Mouse (Mus musculus) midbrain, embryonic 14.5 days (tissue): ENCODE results near the gene Olfr1341. TPM values are rescaled to one million over a fixed set of nuclear protein-coding genes. Genes with fewer than 3 reads are reported as not detected.
A peak's percentile ranks its signal among the peaks of the same experiment; 100 is the strongest.

Experiments used
- ATAC-seq: fragments of 200-750 bp; cut with Nextera tagmentation; 2 replicates; pipeline ENCODE4 v1.8.0; 2017; ENCODE audit warnings: moderate number of reproducible peaks, moderate library complexity; ENCODE audit not compliant: low FRiP score, low TSS enrichment
- DNase-seq: peaks from one replicate; pipeline ENCODE4 v3.0.0-alpha.2; 2015
- H3K27ac ChIP-seq: fragments of 300-500 bp; sonication (generic); replicated peaks from 2 replicates; pipeline ENCODE4 v1.5.1; 2014; ENCODE audit warnings: mild to moderate bottlenecking, low read depth, low read length, moderate library complexity
- H3K27me3 ChIP-seq: fragments of 300-500 bp; sonication (generic); 2 replicates; pipeline ENCODE4 v1.6.1; 2014; ENCODE audit warnings: low read length, control low read depth, mixed read lengths; ENCODE audit not compliant: control insufficient read depth, insufficient read depth
- H3K36me3 ChIP-seq: fragments of 300-500 bp; sonication (generic); 2 replicates; pipeline ENCODE4 v1.6.1; 2014; ENCODE audit warnings: low read length, control low read depth; ENCODE audit not compliant: control insufficient read depth, insufficient read depth
- H3K4me1 ChIP-seq: fragments of 300-500 bp; sonication (generic); 2 replicates; pipeline ENCODE4 v1.6.1; 2014; ENCODE audit warnings: mild to moderate bottlenecking, antibody characterized with exemption, low read length, control low read depth; ENCODE audit not compliant: control insufficient read depth, insufficient read depth
- H3K4me2 ChIP-seq: fragments of 300-500 bp; sonication (generic); 2 replicates; pipeline ENCODE4 v1.6.1; 2014; ENCODE audit warnings: mild to moderate bottlenecking, low read length, moderate library complexity
- H3K4me3 ChIP-seq: fragments of 300-500 bp; sonication (generic); replicated peaks from 2 replicates; pipeline ENCODE4 v1.5.1; 2014; ENCODE audit warnings: low read depth, low read length
- H3K9ac ChIP-seq: fragments of 300-500 bp; sonication (generic); replicated peaks from 2 replicates; pipeline ENCODE4 v1.6.1; 2014; ENCODE audit warnings: mild to moderate bottlenecking, low read length, moderate library complexity
- H3K9me3 ChIP-seq: fragments of 300-500 bp; sonication (generic); 2 replicates; pipeline ENCODE4 v1.6.1; 2016; ENCODE audit warnings: low read length, control low read depth, mixed read lengths; ENCODE audit not compliant: control insufficient read depth
- WGBS: fragments of 180-500 bp; shearing (Covaris S2); extraction: QIAGEN DNeasy Blood & Tissue Kit; methylation state at CpG from one replicate; pipeline ENCODE4 v1.1.7; 2014; 5-methylcytosine and 5-hydroxymethylcytosine counted together
- polyA plus RNA-seq: library from polyadenylated mRNA; unstranded; fragments of >200 nt; fragmentation: Nextera tagmentation; extraction: Ambion mirVana; gene quantifications from 2 replicates; pipeline ENCODE4 v1.2.1, GENCODE M21; 2014

Gene Olfr1341
- not detected in 2 replicates for polyA plus RNA-seq

DNA sequence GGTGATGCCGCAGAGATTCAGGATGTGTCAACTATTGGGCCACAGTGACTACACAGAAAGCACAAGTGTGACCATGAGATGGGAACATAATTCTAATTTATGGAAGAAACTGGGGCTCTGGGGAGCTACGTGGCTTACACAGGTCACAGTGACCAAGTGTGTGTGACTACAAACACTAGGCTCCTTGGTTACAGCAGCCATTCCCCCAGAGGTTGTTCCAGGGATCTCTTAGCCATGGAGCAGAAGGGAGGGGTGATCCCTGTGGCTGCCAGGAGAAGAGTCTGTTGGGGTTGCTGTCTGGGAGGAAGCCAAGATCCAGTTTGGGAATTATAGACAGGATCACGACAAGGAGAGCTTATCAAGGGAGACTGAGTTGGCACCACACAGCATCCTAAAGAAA is at the start of gene Olfr1341:
Gene Olfr1341, plus strand, starts transcription at position 301 of the 400 bp plus-strand sequence.
- 74% methylated on average over 3 of the region's 3 CpGs for WGBS
- H3K27ac ChIP-seq: no peak within 1 kb of the TSS
- H3K4me1 ChIP-seq: no peaks in the 10 kb centered on the region
- H3K27me3 ChIP-seq: no peaks in the 10 kb centered on the region
- DNase-seq (no peak), ATAC-seq (no peak)
- H3K4me3 ChIP-seq: no peak within 1 kb of the TSS
- H3K9ac ChIP-seq: no peak within 1 kb of the TSS
- no peaks in the 10 kb centered on the region for H3K36me3 ChIP-seq
- no peak within 1 kb of the TSS for H3K4me2 ChIP-seq
- H3K9me3 ChIP-seq: no peaks in the 10 kb centered on the region

DNA sequence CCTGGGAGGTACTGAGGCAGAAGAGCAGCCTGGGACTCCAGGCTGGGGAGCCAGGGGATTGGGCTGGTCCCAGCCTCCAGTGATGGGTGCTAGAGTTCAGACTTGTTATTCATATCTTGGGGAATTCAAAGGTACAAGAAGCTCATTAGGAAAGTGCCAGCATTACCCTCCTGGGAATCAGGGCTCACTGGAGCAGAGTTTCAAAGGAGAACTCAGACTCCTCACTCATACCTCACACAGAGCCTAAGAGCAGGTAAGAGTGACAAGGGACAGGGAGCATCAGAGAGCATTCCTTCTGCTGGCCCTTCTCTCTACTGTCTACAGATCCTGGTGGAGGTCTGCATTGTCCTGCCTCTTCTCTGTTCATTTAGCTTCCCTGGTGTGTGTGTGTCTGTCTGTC is 44.7 kb upstream of the Olfr1341 start, which contains the start of gene Olfr62:
Gene Olfr62, plus strand, starts transcription at position 301 of the 400 bp plus-strand sequence.
- no peaks in the 10 kb centered on the region for H3K9me3 ChIP-seq
- no peaks in the 10 kb centered on the region for H3K27me3 ChIP-seq
- H3K4me3 ChIP-seq: no peak within 1 kb of the TSS
- no peaks in the 10 kb centered on the region for H3K36me3 ChIP-seq
- no peaks in the 10 kb centered on the region for H3K4me1 ChIP-seq
- H3K27ac ChIP-seq: no peak within 1 kb of the TSS
- ATAC-seq (no peak), DNase-seq (no peak)
- no peak within 1 kb of the TSS for H3K4me2 ChIP-seq
- no peak within 1 kb of the TSS for H3K9ac ChIP-seq

DNA sequence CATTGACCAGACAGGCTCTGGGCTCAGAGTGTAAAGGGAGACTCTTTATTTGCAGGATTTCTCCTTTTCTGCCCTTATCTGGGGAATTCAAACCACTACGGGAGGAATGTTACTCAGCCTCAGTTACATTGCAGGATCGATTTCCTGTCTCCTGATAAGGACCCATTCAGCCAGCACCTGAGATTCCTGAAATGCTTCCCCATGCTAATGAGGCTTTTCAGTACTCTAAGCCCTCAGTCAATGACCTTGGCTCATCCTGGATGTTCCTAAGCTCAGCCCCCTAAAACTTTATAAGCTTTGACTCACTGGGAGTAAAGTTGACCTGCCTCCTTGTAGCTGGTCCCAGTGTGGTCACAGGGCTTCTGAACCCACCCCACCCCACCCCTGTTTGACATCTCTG is 16.2 kb upstream of the Olfr1341 start:
- Histone ChIP-seq H3K4me2 (no peak overlapping the region), H3K9ac (no peak overlapping the region), H3K9me3 (no peaks in the 10 kb centered on the region), H3K27ac (no peak overlapping the region), H3K4me3 (no peak overlapping the region), H3K27me3 (no peaks in the 10 kb centered on the region), H3K36me3 (no peaks in the 10 kb centered on the region), H3K4me1 (no peaks in the 10 kb centered on the region)
- ATAC-seq (no peak), DNase-seq (no peak)
- 74% methylated on average over 2 of the region's 2 CpGs for WGBS

DNA sequence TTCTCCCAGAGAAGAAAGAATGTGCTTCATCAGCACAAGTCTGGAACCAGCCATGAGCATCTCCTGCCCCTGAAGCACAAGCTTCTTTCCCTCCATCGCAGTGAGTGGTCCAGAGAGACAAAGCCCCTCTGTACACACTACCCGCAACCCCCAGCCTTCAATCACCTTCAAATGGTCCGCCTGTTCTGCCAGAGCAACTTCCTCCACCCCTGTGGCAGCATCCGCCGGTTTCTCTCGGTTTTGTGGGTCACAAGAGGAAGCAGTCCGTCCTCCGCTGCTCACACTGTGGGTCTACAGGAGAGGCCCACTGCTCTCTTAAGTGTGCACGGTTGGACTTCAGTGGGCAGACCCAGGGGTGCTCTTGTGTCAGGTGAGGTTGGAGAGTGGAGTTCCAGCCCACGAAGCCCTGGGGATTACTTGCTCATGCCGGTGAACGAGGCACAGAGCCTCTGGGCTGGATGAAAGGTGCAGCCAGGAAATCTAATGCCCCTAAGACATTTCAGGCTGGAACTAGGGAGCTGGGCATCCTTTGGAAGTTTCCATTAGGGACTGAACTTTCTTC is 10.8 kb upstream of the Olfr1341 start, which contains the start of gene Olfr1342:
Gene Olfr1342, minus strand, starts transcription at position 345 of the 562 bp plus-strand sequence.
- H3K4me3 ChIP-seq: no peak within 1 kb of the TSS
- no peak for DNase-seq
- no peak within 1 kb of the TSS for H3K4me2 ChIP-seq
- WGBS: 53% methylated on average over 12 of the region's 12 CpGs
- no peaks in the 10 kb centered on the region for H3K4me1 ChIP-seq
- H3K9ac ChIP-seq: no peak within 1 kb of the TSS
- H3K36me3 ChIP-seq: no peaks in the 10 kb centered on the region
- H3K27ac ChIP-seq: no peak within 1 kb of the TSS
- no peak for ATAC-seq
- H3K9me3 ChIP-seq: no peaks in the 10 kb centered on the region
- no peaks in the 10 kb centered on the region for H3K27me3 ChIP-seq

DNA sequence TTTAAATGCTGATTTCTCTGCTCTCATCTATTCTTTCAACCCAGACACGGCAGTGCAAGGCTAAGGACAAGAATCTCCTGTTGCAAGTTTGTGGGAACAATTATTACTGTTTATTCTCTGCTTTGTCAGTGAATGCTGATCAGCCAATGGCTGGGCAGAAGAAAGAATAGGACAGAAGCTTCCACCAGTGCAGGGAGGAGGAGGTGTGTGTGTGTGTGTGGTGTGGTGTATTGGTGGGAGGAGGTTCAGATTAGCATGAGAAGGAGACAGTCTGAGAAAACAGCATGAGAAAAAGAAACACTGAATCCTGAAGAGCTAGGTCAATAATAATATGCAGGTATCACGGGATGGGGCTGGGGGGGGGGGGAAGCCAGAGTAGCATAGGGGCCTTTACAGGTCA is 9.5 kb upstream of the Olfr1341 start:
- H3K4me2 ChIP-seq: no peak overlapping the region
- H3K27me3 ChIP-seq: no peaks in the 10 kb centered on the region
- no peaks in the 10 kb centered on the region for H3K36me3 ChIP-seq
- H3K4me1 ChIP-seq: no peaks in the 10 kb centered on the region
- H3K4me3 ChIP-seq: no peak overlapping the region
- no peak overlapping the region for H3K9ac ChIP-seq
- no peak overlapping the region for H3K27ac ChIP-seq
- DNase-seq (no peak), ATAC-seq (no peak)
- WGBS: 28% methylated on average over 2 of the region's 2 CpGs
- no peaks in the 10 kb centered on the region for H3K9me3 ChIP-seq

DNA sequence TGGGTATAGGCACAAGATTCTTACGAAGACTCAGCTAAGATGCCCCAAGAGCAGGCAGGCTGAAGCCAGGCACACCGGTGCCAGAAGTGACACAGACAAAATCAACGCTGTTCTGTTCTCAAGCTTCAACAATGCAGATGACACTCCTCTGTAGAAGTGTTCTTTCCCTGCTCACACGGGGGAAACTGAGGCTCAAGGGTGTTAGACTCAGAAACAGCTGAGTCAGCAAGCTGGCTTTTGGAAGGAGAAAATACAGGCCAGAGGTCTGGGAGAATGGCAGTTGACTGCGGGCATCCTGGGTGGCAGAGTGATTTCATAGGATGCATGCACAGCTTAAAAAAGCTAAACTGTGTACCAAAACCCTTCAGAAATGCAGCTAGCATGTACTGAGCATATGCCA is 4.8 kb downstream of the Olfr1341 start:
- no peak overlapping the region for H3K27ac ChIP-seq
- no peaks in the 10 kb centered on the region for H3K27me3 ChIP-seq
- WGBS: 87% methylated on average over 5 of the region's 5 CpGs
- H3K36me3 ChIP-seq: no peaks in the 10 kb centered on the region
- no peaks in the 10 kb centered on the region for H3K9me3 ChIP-seq
- H3K4me1 ChIP-seq: no peaks in the 10 kb centered on the region
- ATAC-seq (no peak), DNase-seq (no peak)
- H3K4me3 ChIP-seq: no peak overlapping the region
- H3K9ac ChIP-seq: no peak overlapping the region
- no peak overlapping the region for H3K4me2 ChIP-seq

DNA sequence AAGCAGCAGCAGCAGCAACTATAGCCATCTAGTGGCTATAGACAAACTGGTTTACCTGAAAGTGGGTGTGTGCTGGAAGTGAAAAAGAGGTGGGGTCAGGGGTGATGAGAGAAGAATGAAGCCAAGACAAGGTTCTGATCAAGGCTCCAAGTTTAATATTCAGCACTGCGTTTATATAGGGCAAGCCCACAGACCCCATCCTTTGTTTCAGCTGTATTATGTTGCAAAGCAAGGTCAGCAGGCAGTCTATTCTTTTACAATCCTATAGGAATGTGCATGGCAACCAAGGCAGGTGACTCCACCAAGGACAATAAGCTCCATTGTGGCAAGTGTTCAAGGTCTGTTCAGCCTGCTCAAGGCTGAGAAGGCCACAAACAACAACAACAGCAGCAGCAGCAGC is 8.3 kb downstream of the Olfr1341 start:
- Histone ChIP-seq H3K4me2 (no peak overlapping the region), H3K9ac (no peak overlapping the region), H3K36me3 (no peaks in the 10 kb centered on the region), H3K4me3 (no peak overlapping the region), H3K27ac (no peak overlapping the region), H3K4me1 (no peaks in the 10 kb centered on the region), H3K9me3 (no peaks in the 10 kb centered on the region), H3K27me3 (no peaks in the 10 kb centered on the region)
- WGBS: 15% methylated on average over 1 of the region's 1 CpGs
- no peak for ATAC-seq
- no peak for DNase-seq

DNA sequence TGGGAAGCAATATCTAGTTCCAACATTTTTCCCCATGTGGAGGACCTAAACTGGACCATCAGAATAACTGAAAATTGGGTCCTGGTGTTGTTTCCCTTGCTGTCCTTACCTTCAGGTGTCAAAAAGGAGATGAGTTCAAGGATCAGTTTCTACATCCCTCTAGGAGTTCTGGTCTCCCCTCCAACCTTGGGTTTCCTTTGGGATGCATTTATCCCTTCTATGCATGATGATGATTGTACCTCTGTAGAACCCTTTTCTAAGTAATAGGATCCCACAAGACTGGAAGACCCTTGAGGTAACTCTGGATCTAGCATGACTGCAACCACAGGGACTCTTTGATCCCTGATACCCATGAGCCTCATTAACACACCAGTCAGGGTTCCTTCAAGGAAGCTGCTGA is 16.5 kb downstream of the Olfr1341 start, which contains the start of gene Olfr1340:
Gene Olfr1340, plus strand, starts transcription at position 301 of the 400 bp plus-strand sequence.
- ATAC-seq (no peak), DNase-seq (no peak)
- no peaks in the 10 kb centered on the region for H3K36me3 ChIP-seq
- no peak within 1 kb of the TSS for H3K4me3 ChIP-seq
- H3K4me2 ChIP-seq: no peak within 1 kb of the TSS
- H3K27me3 ChIP-seq: no peaks in the 10 kb centered on the region
- no peaks in the 10 kb centered on the region for H3K9me3 ChIP-seq
- H3K4me1 ChIP-seq: no peaks in the 10 kb centered on the region
- H3K9ac ChIP-seq: no peak within 1 kb of the TSS
- no peak within 1 kb of the TSS for H3K27ac ChIP-seq

DNA sequence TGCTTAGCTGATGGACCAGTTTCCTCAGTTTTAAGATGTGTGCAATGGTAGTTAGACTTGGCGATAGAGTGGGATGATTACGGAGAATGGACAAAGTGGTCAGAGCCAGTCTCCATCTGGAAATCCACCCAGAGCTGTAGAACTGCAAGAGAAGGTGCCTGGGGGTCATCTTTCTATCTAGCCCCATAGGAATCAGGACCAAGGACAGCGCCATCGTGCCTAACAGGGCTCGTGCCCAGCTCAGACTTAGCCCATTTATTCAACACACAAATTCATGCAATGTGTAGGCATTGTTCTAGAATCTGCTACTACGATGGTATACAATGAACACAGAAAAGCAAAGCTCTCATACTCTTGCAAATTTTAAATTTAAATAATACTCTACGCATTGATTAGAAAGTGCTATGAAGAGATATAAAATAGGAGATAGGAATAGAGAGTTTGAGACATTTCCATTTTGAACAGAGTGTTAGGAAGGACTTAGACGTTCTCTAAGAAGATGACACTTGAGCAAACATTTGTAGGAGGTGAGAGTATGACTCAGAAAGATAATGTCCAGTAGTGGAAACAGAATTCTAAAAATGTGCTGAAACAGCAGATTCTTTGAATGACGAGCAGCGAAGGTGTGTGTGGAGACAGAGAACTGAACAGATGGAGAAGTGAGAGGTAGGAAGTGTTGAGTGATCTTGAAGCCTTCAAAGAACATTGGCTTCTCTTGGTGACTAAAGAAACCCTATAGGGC is 18.6 kb downstream of the Olfr1341 start:
- WGBS: 55% methylated on average over 10 of the region's 10 CpGs
- Histone ChIP-seq H3K27ac (no peak overlapping the region), H3K9me3 (no peaks in the 10 kb centered on the region), H3K36me3 (no peaks in the 10 kb centered on the region), H3K4me1 (no peaks in the 10 kb centered on the region), H3K4me3 (no peak overlapping the region), H3K4me2 (no peak overlapping the region), H3K9ac (no peak overlapping the region), H3K27me3 (no peaks in the 10 kb centered on the region)
- DNase-seq (peak; percentile 5), ATAC-seq (no peak)
